Mouse (Mus musculus) thymus, adult 2 months (tissue): ENCODE data around the gene Chrm1.

Experiments
- CTCF ChIP-seq: fragments of 200-500 bp; IDR thresholded peaks from 2 replicates; pipeline ENCODE4 v1.5.1; 2012; ENCODE audit warnings: mild to moderate bottlenecking, control low read depth, low read length, moderate library complexity, borderline replicate concordance; ENCODE audit not compliant: control insufficient read depth, poor library complexity, insufficient read depth; ENCODE audit errors: extremely low read depth
- POLR2A ChIP-seq: fragments of 200-500 bp; IDR thresholded peaks from 2 replicates; pipeline ENCODE4 v1.6.1; 2012; ENCODE audit warnings: mild to moderate bottlenecking, low read length, control low read depth, moderate library complexity; ENCODE audit not compliant: control insufficient read depth, poor library complexity, insufficient read depth; ENCODE audit errors: extremely low read depth

DNA sequence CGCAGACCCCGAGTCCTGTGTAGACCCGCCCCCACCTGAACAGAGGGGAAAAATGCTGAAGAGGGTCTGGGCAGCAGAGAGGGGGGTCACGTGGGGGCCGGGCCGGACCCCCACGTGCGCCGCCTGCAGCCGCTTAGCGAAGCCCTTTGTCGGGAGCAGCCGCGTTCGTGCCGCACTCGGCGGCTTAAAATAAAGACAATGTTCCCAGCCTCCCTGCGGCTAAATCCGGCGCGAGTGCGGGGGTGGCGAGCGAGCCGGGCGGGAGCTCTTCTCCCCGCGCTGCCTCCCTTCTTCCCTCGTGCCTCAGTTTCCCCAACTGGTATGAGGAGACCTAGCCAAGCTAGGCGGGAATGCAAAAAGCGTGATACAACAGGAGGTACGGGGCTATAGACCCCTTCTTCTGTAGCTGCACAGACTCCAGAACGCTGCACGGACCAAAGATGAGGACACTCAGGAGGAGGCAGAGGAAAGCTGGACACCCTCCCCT, 1.7 kb upstream of the Chrm1 start:
- TF ChIP-seq CTCF (no peak), POLR2A (no peak)
